Mouse (Mus musculus) midbrain, embryonic 15.5 days (tissue): ENCODE measurements around the gene Nifk. TPM values are rescaled to one million over a fixed set of nuclear protein-coding genes. Genes with fewer than 3 reads are reported as not detected.

ENCODE experiments used
- ATAC-seq: fragments of 200-750 bp; cut with Nextera tagmentation; replicated peaks from 2 replicates; pipeline ENCODE4 v1.8.0; 2017; ENCODE audit warnings: moderate TSS enrichment
- H3K27ac ChIP-seq: fragments of 300-500 bp; sonication (generic); 2 replicates; pipeline ENCODE4 v1.5.1; 2015; ENCODE audit warnings: mild to moderate bottlenecking, inconsistent platforms
- H3K27me3 ChIP-seq: fragments of 300-500 bp; sonication (generic); replicated peaks from 2 replicates; pipeline ENCODE4 v1.6.1; 2015; ENCODE audit warnings: inconsistent platforms
- H3K36me3 ChIP-seq: fragments of 300-500 bp; sonication (generic); replicated peaks from 2 replicates; pipeline ENCODE4 v1.6.1; 2015; ENCODE audit warnings: inconsistent platforms
- H3K4me1 ChIP-seq: fragments of 300-500 bp; sonication (generic); 2 replicates; pipeline ENCODE4 v1.6.1; 2015; ENCODE audit warnings: inconsistent platforms
- H3K4me2 ChIP-seq: fragments of 300-500 bp; sonication (generic); 2 replicates; pipeline ENCODE4 v1.6.1; 2015; ENCODE audit warnings: inconsistent platforms, mild to moderate bottlenecking, moderate library complexity
- H3K4me3 ChIP-seq: fragments of 300-500 bp; sonication (generic); 2 replicates; pipeline ENCODE4 v1.5.1; 2015; ENCODE audit warnings: mild to moderate bottlenecking, inconsistent platforms
- H3K9ac ChIP-seq: fragments of 300-500 bp; sonication (generic); 2 replicates; pipeline ENCODE4 v1.6.1; 2015; ENCODE audit warnings: mild to moderate bottlenecking, inconsistent platforms
- H3K9me3 ChIP-seq: fragments of 300-500 bp; sonication (generic); 2 replicates; pipeline ENCODE4 v1.6.1; 2016; ENCODE audit warnings: inconsistent platforms
- WGBS: fragments of 180-500 bp; shearing (Covaris S2); methylation state at CpG from one replicate; pipeline ENCODE4 v1.1.7; 2015; ENCODE audit warnings: mixed read lengths; 5-methylcytosine and 5-hydroxymethylcytosine counted together
- polyA plus RNA-seq: library from polyadenylated mRNA; unstranded; fragments of >200 nt; fragmentation: Nextera tagmentation; extraction: Ambion mirVana; gene quantifications from 2 replicates; pipeline ENCODE4 v1.2.1, GENCODE M21; 2015

The Nifk gene
- polyA plus RNA-seq, 1 experiment from 2014 or later: 68.3 TPM

- no peak overlapping the region for H3K4me3 ChIP-seq
- no peak for ATAC-seq
Observed at GRCm38 (mm10) chr1:118335847-118336246, 14.2 kb downstream of the Nifk start.

DNA sequence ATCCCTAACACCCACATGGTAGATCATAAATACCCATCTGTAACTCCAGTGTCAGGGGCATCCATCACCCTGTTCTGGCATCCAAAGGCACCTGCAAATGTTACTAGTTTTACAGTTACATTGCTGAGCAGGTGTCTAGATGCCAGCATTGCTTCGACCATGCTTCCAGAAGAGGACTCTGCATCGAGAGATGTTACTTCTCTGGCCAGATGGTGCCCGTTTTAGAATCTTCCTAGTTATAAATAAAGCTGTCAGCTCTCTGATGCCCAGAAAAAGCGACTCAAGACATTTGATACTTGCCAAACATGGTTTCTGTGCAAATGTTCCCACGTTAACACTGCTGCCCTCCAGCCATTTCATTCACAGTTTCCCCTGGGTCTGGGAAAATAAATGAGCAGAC lies 16.3 kb downstream of the Nifk start:
- H3K4me3 ChIP-seq: no peak overlapping the region
- no peak overlapping the region for H3K4me2 ChIP-seq
- no peak for ATAC-seq
- no peaks in the 10 kb centered on the region for H3K9me3 ChIP-seq
- no peaks in the 10 kb centered on the region for H3K4me1 ChIP-seq
- no peak overlapping the region for H3K27ac ChIP-seq
- 89% methylated on average over 5 of the region's 5 CpGs for WGBS
- H3K27me3 ChIP-seq: no peaks in the 10 kb centered on the region
- no peak overlapping the region for H3K9ac ChIP-seq
- H3K36me3 ChIP-seq: peaks cover 16% of the 10 kb centered on the region

More at GRCm38 (mm10) chr1:118335847-118336246, 14.2 kb downstream of the Nifk start:
- H3K9me3 ChIP-seq: no peaks in the 10 kb centered on the region
- H3K9ac ChIP-seq: no peak overlapping the region
- H3K27ac ChIP-seq: no peak overlapping the region
- no peaks in the 10 kb centered on the region for H3K4me1 ChIP-seq
- peaks cover 23% of the 10 kb centered on the region for H3K36me3 ChIP-seq
- no peaks in the 10 kb centered on the region for H3K27me3 ChIP-seq
- H3K4me2 ChIP-seq: no peak overlapping the region

DNA sequence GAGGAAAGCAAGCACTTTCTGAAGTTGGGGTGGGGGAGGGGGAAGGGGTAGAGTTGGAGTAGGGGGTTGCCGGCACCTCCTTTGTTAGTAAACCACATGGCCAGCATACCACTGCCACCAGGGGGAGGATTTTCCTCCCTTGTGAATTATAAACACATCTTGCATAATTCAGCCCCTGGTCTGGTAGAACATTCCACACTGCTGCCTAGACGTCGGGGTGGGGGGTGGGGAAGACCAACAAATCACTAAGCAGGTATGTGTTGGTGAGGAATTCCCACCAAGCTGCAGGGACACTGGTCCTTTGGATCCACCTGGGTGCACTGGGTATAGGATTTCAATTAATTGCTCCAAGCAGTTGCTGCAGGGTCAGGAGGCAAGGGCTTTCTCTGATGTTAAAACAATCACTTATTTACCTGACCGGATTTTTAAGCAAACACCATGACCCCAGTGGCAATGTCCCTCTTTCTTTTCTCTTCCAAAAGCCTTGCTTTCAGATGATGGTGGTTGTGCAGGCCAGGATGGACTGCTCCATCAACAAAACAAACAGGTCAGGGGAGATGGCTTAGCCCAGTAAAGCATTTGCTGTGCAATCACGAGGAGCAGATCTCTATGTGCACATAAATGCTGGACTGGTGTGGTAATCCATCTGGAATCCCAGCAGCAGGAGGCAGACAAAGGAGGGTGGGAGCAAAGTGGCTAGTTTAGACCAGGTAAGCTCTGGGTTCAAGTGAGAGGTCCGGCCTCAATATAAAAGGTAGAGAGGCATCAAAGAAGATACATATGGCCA lies 22.2 kb downstream of the Nifk start:
- H3K9ac ChIP-seq: no peak overlapping the region
- WGBS: 40% methylated on average over 6 of the region's 6 CpGs
- no peaks in the 10 kb centered on the region for H3K4me1 ChIP-seq
- H3K4me3 ChIP-seq: no peak overlapping the region
- H3K9me3 ChIP-seq: no peaks in the 10 kb centered on the region
- H3K4me2 ChIP-seq: no peak overlapping the region
- no peak for ATAC-seq
- no peak overlapping the region for H3K27ac ChIP-seq
- H3K36me3 ChIP-seq: no peaks in the 10 kb centered on the region
- H3K27me3 ChIP-seq: no peaks in the 10 kb centered on the region

- Histone ChIP-seq H3K27me3 (no peaks in the 10 kb centered on the region), H3K36me3 (no peaks in the 10 kb centered on the region), H3K27ac (no peak overlapping the region), H3K4me2 (no peak overlapping the region), H3K9ac (no peak overlapping the region), H3K9me3 (no peaks in the 10 kb centered on the region), H3K4me3 (no peak overlapping the region), H3K4me1 (no peaks in the 10 kb centered on the region)
- 81% methylated on average over 3 of the region's 3 CpGs for WGBS
- ATAC-seq: no peak
Observed at GRCm38 (mm10) chr1:118349922-118350321, 28.3 kb downstream of the Nifk start.

DNA sequence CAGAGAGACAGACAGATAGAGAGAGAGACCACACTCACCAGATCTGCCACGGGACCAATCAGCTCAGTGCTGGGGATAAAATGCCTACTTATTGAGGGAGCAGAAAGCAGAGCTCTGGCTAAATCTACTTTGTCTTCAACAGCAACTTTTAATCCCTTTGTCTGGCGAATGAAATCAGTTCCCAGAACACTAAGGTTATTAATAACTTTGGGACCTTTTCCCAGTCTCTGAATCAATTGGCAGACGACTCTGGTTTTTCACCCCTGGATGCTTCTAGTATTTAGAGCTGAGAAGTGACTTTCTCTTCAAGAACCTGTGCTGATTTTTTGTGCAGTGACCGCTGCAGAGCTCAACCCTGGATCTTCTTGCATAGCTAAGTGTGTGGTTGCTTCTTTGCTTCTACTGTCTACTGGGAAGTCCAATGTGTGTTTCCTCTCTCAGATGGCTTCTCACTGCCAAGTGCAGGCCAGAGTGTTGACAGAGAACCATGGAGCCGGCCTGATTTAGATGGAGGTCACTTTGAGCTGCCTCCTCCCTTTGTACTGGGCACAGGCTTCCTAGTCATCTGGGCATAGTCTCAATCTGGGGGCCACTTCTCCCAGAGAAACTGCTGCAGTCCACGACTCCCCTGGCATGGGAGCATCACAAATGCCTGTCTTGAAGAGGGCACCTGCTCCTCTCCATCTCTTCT lies 37.6 kb downstream of the Nifk start:
- 64% methylated on average over 6 of the region's 6 CpGs for WGBS

DNA sequence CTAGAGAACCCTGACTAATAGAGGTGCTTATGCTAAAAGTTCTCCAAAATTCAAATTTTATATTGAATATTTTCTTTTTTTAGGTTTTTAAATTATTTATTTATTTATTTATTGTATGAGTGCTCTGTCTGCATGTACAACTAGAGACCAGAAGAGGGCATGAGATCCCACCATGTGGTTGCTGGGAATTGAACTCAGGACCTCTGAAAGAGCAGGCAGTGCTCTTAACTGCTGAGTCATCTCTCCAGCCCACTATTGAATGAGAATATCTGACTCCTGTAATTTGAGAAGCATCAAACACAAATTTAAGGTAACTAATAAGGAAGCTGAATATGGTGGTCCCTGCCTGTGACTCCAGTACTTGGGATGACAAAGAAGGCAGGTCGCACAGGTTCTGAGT lies 46.3 kb downstream of the Nifk start:
- ATAC-seq: no peak
- H3K27ac ChIP-seq: no peak overlapping the region
- H3K9me3 ChIP-seq: no peaks in the 10 kb centered on the region
- no peak overlapping the region for H3K4me2 ChIP-seq
- H3K9ac ChIP-seq: no peak overlapping the region
- WGBS: 97% methylated on average over 1 of the region's 1 CpGs
- no peaks in the 10 kb centered on the region for H3K4me1 ChIP-seq
- H3K27me3 ChIP-seq: no peaks in the 10 kb centered on the region
- no peak overlapping the region for H3K4me3 ChIP-seq
- no peaks in the 10 kb centered on the region for H3K36me3 ChIP-seq

More for the DNA sequence above, 37.6 kb downstream of the Nifk start:
- Histone ChIP-seq H3K4me3 (no peak overlapping the region), H3K27ac (no peak overlapping the region), H3K27me3 (no peaks in the 10 kb centered on the region), H3K4me1 (no peaks in the 10 kb centered on the region), H3K36me3 (no peaks in the 10 kb centered on the region), H3K9ac (no peak overlapping the region), H3K4me2 (no peak overlapping the region), H3K9me3 (no peaks in the 10 kb centered on the region)
- no peak for ATAC-seq

GRCm38 (mm10) chr1:118368721-118369461 lies 47.3 kb downstream of the Nifk start:
- no peak overlapping the region for H3K27ac ChIP-seq

DNA sequence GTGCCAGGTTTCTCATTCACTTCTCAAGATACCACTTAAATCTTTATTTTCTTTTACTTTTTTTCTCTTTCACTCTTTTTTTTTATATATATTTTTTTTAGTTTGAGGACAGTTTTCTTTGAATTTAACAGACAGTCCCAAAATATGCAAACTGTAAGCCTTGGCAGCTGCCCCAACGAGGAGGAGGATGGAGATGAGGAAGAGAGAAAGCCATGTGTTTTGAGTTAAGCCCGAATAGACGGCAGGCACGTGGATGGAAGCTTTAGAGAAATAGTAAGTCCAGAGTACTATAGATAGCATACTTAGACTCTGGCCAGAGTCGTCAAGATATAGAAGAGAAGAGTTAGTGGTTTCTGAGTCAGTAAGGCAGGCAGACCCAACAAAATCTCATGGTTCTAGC lies 56.1 kb downstream of the Nifk start:
- H3K4me3 ChIP-seq: no peak overlapping the region
- H3K36me3 ChIP-seq: no peaks in the 10 kb centered on the region
- ATAC-seq: no peak
- no peak overlapping the region for H3K9ac ChIP-seq
- H3K4me1 ChIP-seq: no peaks in the 10 kb centered on the region
- WGBS: 84% methylated on average over 5 of the region's 5 CpGs
- no peaks in the 10 kb centered on the region for H3K9me3 ChIP-seq
- no peak overlapping the region for H3K27ac ChIP-seq
- H3K4me2 ChIP-seq: no peak overlapping the region
- no peaks in the 10 kb centered on the region for H3K27me3 ChIP-seq

More at GRCm38 (mm10) chr1:118368721-118369461, 47.3 kb downstream of the Nifk start:
- Histone ChIP-seq H3K9ac (no peak overlapping the region), H3K36me3 (no peaks in the 10 kb centered on the region), H3K4me3 (no peak overlapping the region), H3K9me3 (no peaks in the 10 kb centered on the region), H3K4me2 (no peak overlapping the region), H3K27me3 (no peaks in the 10 kb centered on the region), H3K4me1 (no peaks in the 10 kb centered on the region)
- WGBS: 62% methylated on average over 3 of the region's 3 CpGs
- no peak for ATAC-seq

- WGBS: 79% methylated on average over 8 of the region's 8 CpGs
- H3K36me3 ChIP-seq: no peaks in the 10 kb centered on the region
- no peak for ATAC-seq
- H3K27ac ChIP-seq: no peak overlapping the region
- no peak overlapping the region for H3K9ac ChIP-seq
- no peaks in the 10 kb centered on the region for H3K9me3 ChIP-seq
- H3K4me2 ChIP-seq: no peak overlapping the region
- H3K4me3 ChIP-seq: no peak overlapping the region
- H3K27me3 ChIP-seq: no peaks in the 10 kb centered on the region
- H3K4me1 ChIP-seq: no peaks in the 10 kb centered on the region
Observed at GRCm38 (mm10) chr1:118380105-118380786, 58.6 kb downstream of the Nifk start.

Other genes starting within 250 kb of the Nifk start
- 0.20 and 0.34 TPM in 2 replicates for gene Gm29106, start 145.3 kb upstream of the Nifk start, polyA plus RNA-seq
- 443 and 463 TPM in 2 replicates for gene Tsn, start 10.1 kb upstream of the Nifk start, polyA plus RNA-seq
- gene Clasp1, start 67.2 kb downstream of the Nifk start, polyA plus RNA-seq: 124 and 135 TPM in 2 replicates